Comparison of ENCODE assay signal across 9 mouse cellular contexts in the genomic region with DNA sequence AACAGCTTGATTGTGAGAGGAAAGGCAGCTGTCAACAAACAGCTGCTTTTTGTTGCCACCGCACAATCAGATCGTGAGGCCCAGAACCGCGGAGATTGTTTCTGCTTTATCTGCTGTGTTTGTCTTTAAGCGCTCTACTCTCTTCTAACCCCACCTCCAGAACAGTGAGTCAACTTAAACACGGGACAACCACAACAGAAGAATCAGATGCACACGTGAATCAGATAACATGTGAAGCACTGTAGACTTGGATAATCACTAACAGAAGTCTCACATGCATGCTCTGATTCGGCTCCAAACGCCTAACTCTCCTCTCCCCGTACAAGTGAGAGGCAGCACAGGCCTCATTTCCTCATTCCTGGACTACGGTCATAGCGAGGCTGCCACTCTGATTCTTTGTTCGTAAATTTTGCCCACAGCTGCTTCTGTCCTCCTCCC.
A peak's percentile ranks its signal among the peaks of the same experiment; 100 is the strongest.
DNase-seq lines count a peak whose midpoint lies in the region; ATAC-seq lines count a peak whose summit lies in the region.
"Had no signal": no experiment of that assay in that cellular context is flagged by ENCODE, and none has a peak within 500 bp of the region (broad histone marks: within the 10 kb centered on the region; RNA-seq: fewer than 3 reads in every experiment).

No protein-coding gene starts in this region.

- H3K4me1 ChIP-seq in neural tube, embryonic 15.5 days = 0 out of 2 replicates have a peak, but pooled peaks cover 3% of the 10 kb centered on the region

- no peaks in the 10 kb centered on the region for H3K27me3 ChIP-seq in neural tube, embryonic 15.5 days (replicated peaks)

- no peak overlapping the region for H3K4me2 ChIP-seq in neural tube, embryonic 15.5 days

- no peak overlapping the region for H3K9ac ChIP-seq in neural tube, embryonic 15.5 days (replicated peaks)

- H3K9me3 ChIP-seq in neural tube, embryonic 15.5 days (replicated peaks) = no peaks in the 10 kb centered on the region

- DNase-seq in urinary bladder, adult 18-20 months (ENCODE audit: low spot score in 2 of 2) = peak; percentile 30 to 39
- no peak for DNase-seq in urinary bladder, postnatal 4 days (ENCODE audit: low spot score in 2 of 2)
- DNase-seq in gonadal fat pad, adult 2 months (ENCODE audit: low read depth) = peak; percentile 36
- peak; percentile 34 for DNase-seq in kidney, postnatal 14 days
- peak; percentile 36 to 37 for DNase-seq in urinary bladder, postnatal 36 days (ENCODE audit: low spot score in 2 of 2)
- no peak for DNase-seq in spleen, postnatal 10 days (ENCODE audit: low spot score in 2 of 2)
- DNase-seq in layer of hippocampus, adult 11-12 months (ENCODE audit: low spot score) = no peak

- WGBS in neural tube, embryonic 15.5 days = 50% methylated on average over 13 of the region's 13 CpGs

- no peak overlapping the region for H3K4me3 ChIP-seq in neural tube, embryonic 15.5 days (replicated peaks)

- H3K27ac ChIP-seq in neural tube, embryonic 15.5 days (replicated peaks) = no peak overlapping the region
- H3K27ac ChIP-seq: macrophage had no signal

- no peaks in the 10 kb centered on the region for H3K36me3 ChIP-seq in neural tube, embryonic 15.5 days

- ATAC-seq in neural tube, embryonic 15.5 days (ENCODE audit: low FRiP score) = no peak

Comparison
In these comparisons a context has a peak if more than half of its experiments do, and no peak if none do; other contexts are left out.
1. DNase-seq: peak in urinary bladder, adult 18-20 months (2 of 2), gonadal fat pad, adult 2 months (single experiment), kidney, postnatal 14 days (single experiment) and urinary bladder, postnatal 36 days (2 of 2); none in urinary bladder, postnatal 4 days (0 of 2), spleen, postnatal 10 days (0 of 2) and layer of hippocampus, adult 11-12 months (single experiment).